Mouse (Mus musculus) liver, embryonic 11.5 days (tissue): ENCODE data around the gene Gsx1. TPM values are rescaled to one million over a fixed set of nuclear protein-coding genes. Genes with fewer than 3 reads are reported as not detected.
A peak's percentile ranks its signal among the peaks of the same experiment; 100 is the strongest.

Experiments
- ATAC-seq: fragments of 200-750 bp; cut with Nextera tagmentation; replicated peaks from 2 replicates; pipeline ENCODE4 v1.8.0; 2017; ENCODE audit warnings: moderate number of reproducible peaks, mild to moderate bottlenecking, moderate TSS enrichment, moderate library complexity; ENCODE audit not compliant: low FRiP score
- DNase-seq: peaks from one replicate; pipeline ENCODE4 v3.0.0-alpha.2; 2017; ENCODE audit warnings: low spot score
- H3K27ac ChIP-seq: fragments of 300-500 bp; sonication (generic); 2 replicates; pipeline ENCODE4 v1.5.1; 2014; ENCODE audit warnings: mild to moderate bottlenecking, low read depth, low read length, control low read depth
- H3K27me3 ChIP-seq: fragments of 300-500 bp; sonication (generic); replicated peaks from 2 replicates; pipeline ENCODE4 v1.6.1; 2014; ENCODE audit warnings: low read length, mixed read lengths; ENCODE audit not compliant: control insufficient read depth, insufficient read depth
- H3K36me3 ChIP-seq: fragments of 300-500 bp; sonication (generic); 2 replicates; pipeline ENCODE4 v1.6.1; 2014; ENCODE audit warnings: mild to moderate bottlenecking, low read length, moderate library complexity, mixed read lengths; ENCODE audit not compliant: control insufficient read depth, insufficient read depth
- H3K4me1 ChIP-seq: fragments of 300-500 bp; sonication (generic); replicated peaks from 2 replicates; pipeline ENCODE4 v1.6.1; 2014; ENCODE audit warnings: low read length, mixed read lengths; ENCODE audit not compliant: control insufficient read depth, insufficient read depth
- H3K4me2 ChIP-seq: fragments of 300-500 bp; sonication (generic); 2 replicates; pipeline ENCODE4 v1.6.1; 2014; ENCODE audit warnings: mild to moderate bottlenecking, control low read depth, moderate library complexity
- H3K4me3 ChIP-seq: fragments of 300-500 bp; sonication (generic); 2 replicates; pipeline ENCODE4 v1.5.1; 2014; ENCODE audit warnings: low read depth, low read length, control low read depth
- H3K9ac ChIP-seq: fragments of 300-500 bp; sonication (generic); 2 replicates; pipeline ENCODE4 v1.6.1; 2014; ENCODE audit warnings: low read depth, low read length, control low read depth
- H3K9me3 ChIP-seq: fragments of 300-500 bp; sonication (generic); 2 replicates; pipeline ENCODE4 v1.6.1; 2016; ENCODE audit warnings: low read length, inconsistent platforms, mixed read lengths; ENCODE audit not compliant: control insufficient read depth
- WGBS: fragments of 180-500 bp; shearing (Covaris S2); extraction: QIAGEN DNeasy Blood & Tissue Kit; methylation state at CpG from one replicate; pipeline ENCODE4 v1.1.7; 2014; 5-methylcytosine and 5-hydroxymethylcytosine counted together
- polyA plus RNA-seq: library from polyadenylated mRNA; unstranded; fragments of >200 nt; fragmentation: Nextera tagmentation; extraction: Ambion mirVana; gene quantifications from 2 replicates; pipeline ENCODE4 v1.2.1, GENCODE M21; 2014

Gene Gsx1
- polyA plus RNA-seq, 1 experiment from 2014 or later, result not detected

DNA sequence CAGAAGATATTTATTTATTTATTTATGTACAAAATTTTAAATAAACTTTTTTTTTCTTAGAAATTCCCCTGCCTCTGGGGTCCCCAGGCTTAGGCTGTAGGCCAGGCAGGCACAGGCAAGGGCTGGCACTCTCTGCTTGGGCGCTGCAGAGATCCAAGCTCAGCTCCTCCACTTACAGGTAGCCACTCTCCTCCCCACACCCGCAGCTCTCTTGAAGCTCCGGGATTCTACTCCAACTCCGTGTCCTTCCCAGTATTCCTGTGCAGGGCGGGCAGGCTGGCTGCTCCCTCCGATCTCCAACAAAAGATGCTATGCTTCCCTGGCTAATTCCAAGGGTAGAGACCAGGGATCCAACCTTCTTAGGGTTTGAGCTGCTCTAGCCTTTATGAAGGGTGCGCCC, 2.4 kb downstream of the Gsx1 start:
- Histone ChIP-seq H3K4me3 (no peak overlapping the region), H3K4me2 (no peak overlapping the region), H3K9ac (no peak overlapping the region), H3K27me3 (peaks cover 94% of the 10 kb centered on the region), H3K27ac (no peak overlapping the region), H3K36me3 (no peaks in the 10 kb centered on the region), H3K4me1 (no peaks in the 10 kb centered on the region), H3K9me3 (no peaks in the 10 kb centered on the region)
- DNase-seq (no peak), ATAC-seq (no peak)
- 1% methylated on average over 7 of the region's 7 CpGs for WGBS

- Histone ChIP-seq H3K4me2 (no peak overlapping the region), H3K4me1 (no peaks in the 10 kb centered on the region), H3K9me3 (no peaks in the 10 kb centered on the region), H3K4me3 (no peak overlapping the region), H3K27me3 (peaks cover 92% of the 10 kb centered on the region), H3K27ac (no peak overlapping the region), H3K9ac (no peak overlapping the region), H3K36me3 (no peaks in the 10 kb centered on the region)
- WGBS, result 4% methylated on average over 24 of the region's 24 CpGs
- DNase-seq, result no peak
- ATAC-seq, result no peak
These were observed 3.5 kb downstream of the Gsx1 start for GRCm38 (mm10) chr5:147191801-147192575.

DNA sequence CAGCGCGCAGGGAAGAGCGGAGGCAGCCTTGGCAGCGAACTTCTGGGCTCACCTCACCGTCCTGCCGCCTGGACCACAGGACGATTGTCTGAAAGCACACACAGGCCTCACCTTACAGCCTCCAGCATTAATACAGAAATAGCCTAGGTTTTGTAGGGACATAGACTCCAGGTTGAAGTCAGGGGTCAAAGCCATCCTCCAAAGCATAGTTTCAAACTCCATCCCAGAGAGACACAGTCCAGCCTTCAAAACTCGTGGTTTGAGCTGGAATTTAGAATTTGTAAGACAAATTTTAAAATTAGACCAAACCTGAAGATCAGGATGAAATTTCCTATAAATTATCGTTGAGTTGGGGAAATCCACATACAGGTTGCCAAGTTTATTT, 4.1 kb downstream of the Gsx1 start:
- no peak for ATAC-seq
- no peak overlapping the region for H3K4me2 ChIP-seq
- no peak overlapping the region for H3K27ac ChIP-seq
- no peak for DNase-seq
- peaks cover 90% of the 10 kb centered on the region for H3K27me3 ChIP-seq
- H3K4me1 ChIP-seq, result no peaks in the 10 kb centered on the region
- 4% methylated on average over 9 of the region's 9 CpGs for WGBS
- H3K9me3 ChIP-seq, result no peaks in the 10 kb centered on the region
- H3K4me3 ChIP-seq, result no peak overlapping the region
- no peak overlapping the region for H3K9ac ChIP-seq
- no peaks in the 10 kb centered on the region for H3K36me3 ChIP-seq

DNA sequence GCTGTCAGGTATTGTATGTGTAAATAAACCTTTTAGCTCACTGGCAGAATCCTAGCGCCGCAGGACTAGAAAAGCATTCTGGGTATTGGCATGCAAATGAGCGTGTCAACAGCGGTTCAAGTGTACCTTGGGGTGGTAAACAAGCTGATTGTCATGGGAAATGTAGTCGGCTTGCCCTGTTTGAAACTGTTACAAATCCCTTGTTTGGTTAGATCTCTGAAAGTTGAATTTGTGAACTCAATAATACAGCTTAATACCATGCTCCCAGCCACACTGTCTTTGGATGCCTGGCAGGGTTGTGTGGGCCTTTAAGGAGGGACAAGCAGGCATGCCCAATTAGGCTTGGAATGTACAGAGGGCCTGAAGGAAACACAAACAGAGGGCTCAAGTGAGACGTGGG, 16.4 kb downstream of the Gsx1 start:
- Histone ChIP-seq H3K36me3 (no peaks in the 10 kb centered on the region), H3K4me2 (no peak overlapping the region), H3K4me3 (no peak overlapping the region), H3K9ac (no peak overlapping the region), H3K27me3 (0 out of 2 replicates have a peak, but pooled peaks cover 2% of the 10 kb centered on the region), H3K27ac (no peak overlapping the region), H3K9me3 (no peaks in the 10 kb centered on the region), H3K4me1 (no peaks in the 10 kb centered on the region)
- 24% methylated on average over 6 of the region's 6 CpGs for WGBS
- no peak for DNase-seq
- no peak for ATAC-seq

DNA sequence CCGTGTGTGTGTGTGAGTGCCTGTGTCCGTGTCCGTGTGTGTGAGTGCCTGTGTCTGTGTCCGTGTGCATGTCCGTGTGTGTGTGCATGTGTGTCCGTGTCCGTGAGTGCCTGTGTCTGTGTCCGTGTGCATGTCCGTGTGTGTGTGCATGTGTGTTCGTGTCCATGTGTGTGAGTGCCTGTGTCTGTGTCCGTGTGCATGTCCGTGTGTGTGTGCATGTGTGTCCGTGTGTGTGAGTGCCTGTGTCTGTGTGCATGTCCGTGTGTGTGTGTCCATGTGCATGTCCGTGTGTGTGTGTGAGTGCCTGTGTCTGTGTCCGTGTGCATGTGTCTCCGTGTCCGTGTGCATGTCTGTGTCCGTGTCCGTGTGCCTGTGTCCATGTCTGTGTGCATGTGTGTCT, 19.4 kb downstream of the Gsx1 start:
- Histone ChIP-seq H3K4me2 (no peak overlapping the region), H3K27me3 (0 out of 2 replicates have a peak, but pooled peaks cover under 1% of the 10 kb centered on the region), H3K36me3 (no peaks in the 10 kb centered on the region), H3K27ac (no peak overlapping the region), H3K4me3 (no peak overlapping the region), H3K9me3 (no peaks in the 10 kb centered on the region), H3K4me1 (no peaks in the 10 kb centered on the region), H3K9ac (no peak overlapping the region)
- DNase-seq (no peak), ATAC-seq (no peak)
- 93% methylated on average over 20 of the region's 20 CpGs for WGBS

- DNase-seq, result no peak
- no peaks in the 10 kb centered on the region for H3K9me3 ChIP-seq
- WGBS, result 54% methylated on average over 2 of the region's 2 CpGs
- no peak overlapping the region for H3K4me3 ChIP-seq
- 0 out of 2 replicates have a peak, but pooled peaks cover 2% of the 10 kb centered on the region for H3K27me3 ChIP-seq
- H3K27ac ChIP-seq, result no peak overlapping the region
- no peaks in the 10 kb centered on the region for H3K36me3 ChIP-seq
- no peaks in the 10 kb centered on the region for H3K4me1 ChIP-seq
- ATAC-seq, result no peak
- H3K9ac ChIP-seq, result no peak overlapping the region
- H3K4me2 ChIP-seq, result no peak overlapping the region
These were observed 20.0 kb downstream of the Gsx1 start for GRCm38 (mm10) chr5:147208471-147208870.

GRCm38 (mm10) chr5:147227354-147228112, 39.0 kb downstream of the Gsx1 start:
- peaks cover 49% of the 10 kb centered on the region for H3K27me3 ChIP-seq
- no peaks in the 10 kb centered on the region for H3K4me1 ChIP-seq
- 0 out of 2 replicates have a peak overlapping the region, but pooled peaks have one; percentile 17 for H3K4me2 ChIP-seq
- no peak overlapping the region for H3K9ac ChIP-seq
- H3K36me3 ChIP-seq, result no peaks in the 10 kb centered on the region
- no peak overlapping the region for H3K4me3 ChIP-seq
- 16% methylated on average over 25 of the region's 25 CpGs for WGBS
- peak; percentile 80 for DNase-seq
- peak; percentile 41; the same call in 1 of the 2 replicates for ATAC-seq
- H3K9me3 ChIP-seq, result no peaks in the 10 kb centered on the region
- H3K27ac ChIP-seq, result no peak overlapping the region

DNA sequence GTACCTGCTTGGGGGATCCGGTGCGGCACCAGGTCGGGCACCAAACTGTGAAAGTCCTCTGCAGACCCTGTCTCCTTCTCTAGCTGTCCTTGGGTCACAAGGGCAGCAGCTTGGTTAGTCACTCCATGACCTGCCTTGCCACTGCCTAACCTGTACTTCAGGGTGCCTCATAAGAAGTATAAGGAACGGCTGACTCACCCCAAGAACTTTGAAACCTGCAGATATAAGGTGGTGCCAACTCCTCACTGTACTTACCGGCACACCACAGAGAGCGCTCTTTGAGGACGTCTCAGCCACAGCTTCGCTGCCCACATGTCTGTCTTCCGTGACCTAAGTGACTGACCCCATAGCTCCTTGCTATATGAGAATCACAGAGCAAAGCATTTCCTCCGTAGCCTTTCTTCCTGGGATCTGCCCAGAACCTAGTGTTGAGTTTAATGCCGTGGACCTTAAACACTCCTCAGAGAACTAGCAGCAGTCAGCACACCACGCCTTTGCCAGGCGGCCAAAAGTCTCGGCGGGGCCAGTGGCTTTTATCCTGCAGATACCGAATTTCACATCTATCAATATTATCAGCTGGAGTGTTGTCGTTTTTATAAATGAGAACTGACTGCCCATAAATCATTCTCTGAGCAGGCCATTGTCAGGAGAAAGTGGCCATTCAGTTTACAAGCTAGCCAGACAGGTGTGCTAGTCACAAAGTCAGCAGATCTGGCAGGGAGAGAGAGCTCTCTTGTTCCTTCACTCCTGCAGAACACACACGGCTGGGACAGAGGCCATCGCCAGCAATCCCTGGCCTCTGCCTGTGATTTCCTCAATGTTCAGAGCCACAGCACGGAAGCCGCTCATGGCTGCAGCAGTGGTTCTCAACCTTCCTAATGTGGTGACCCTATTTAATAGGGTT, 47.2 kb downstream of the Gsx1 start:
- no peak overlapping the region for H3K27ac ChIP-seq
- H3K9ac ChIP-seq, result no peak overlapping the region
- DNase-seq (no peak), ATAC-seq (no peak)
- no peaks in the 10 kb centered on the region; the same call in 1 of the 2 replicates for H3K27me3 ChIP-seq
- H3K4me1 ChIP-seq, result no peaks in the 10 kb centered on the region
- no peaks in the 10 kb centered on the region for H3K9me3 ChIP-seq
- no peak overlapping the region for H3K4me2 ChIP-seq
- WGBS, result 65% methylated on average over 21 of the region's 21 CpGs
- no peaks in the 10 kb centered on the region for H3K36me3 ChIP-seq
- no peak overlapping the region for H3K4me3 ChIP-seq
